Mouse (Mus musculus) CH12.LX (cell line): ENCODE results near the gene Sec14l1. TPM values are rescaled to one million over a fixed set of nuclear protein-coding genes. Genes with fewer than 3 reads are reported as not detected.

ENCODE experiments used
- DNase-seq: peaks from one replicate; pipeline ENCODE4 v3.0.0-alpha.2; 2013; ENCODE audit errors: extremely low read depth
- H3K27ac ChIP-seq: 2 replicates; pipeline ENCODE4 v1.5.1; 2012; ENCODE audit warnings: low read depth, mild to moderate bottlenecking, control low read depth, moderate library complexity; ENCODE audit not compliant: insufficient read depth
- H3K27me3 ChIP-seq: replicated peaks from 2 replicates; pipeline ENCODE3; 2012; ENCODE audit warnings: inconsistent platforms
- H3K36me3 ChIP-seq, 2 experiments: replicated peaks in 1 of 2; 2 replicates each; pipeline versions ENCODE3 to v1.6.1; 2012; ENCODE audit warnings: inconsistent platforms in 1 of 2, low read length in 1 of 2, mild to moderate bottlenecking in 1 of 2, mixed read lengths in 1 of 2, moderate library complexity in 1 of 2; ENCODE audit not compliant: control insufficient read depth in 1 of 2, insufficient read depth in 1 of 2
- H3K4me1 ChIP-seq, 2 experiments: 2 replicates each; pipeline ENCODE4 v1.6.1; 2012; ENCODE audit warnings: inconsistent platforms in 1 of 2, moderate library complexity in 1 of 2; ENCODE audit not compliant: insufficient read depth in 2 of 2, control insufficient read depth in 1 of 2
- H3K4me2 ChIP-seq: 2 replicates; pipeline ENCODE4 v1.6.1; 2012; ENCODE audit warnings: low read depth, mild to moderate bottlenecking, control low read depth; ENCODE audit not compliant: poor library complexity, insufficient read depth, severe bottlenecking
- H3K4me3 ChIP-seq, 3 experiments: fragments of 150-350 bp in 1 of 3; sonication (generic) in 1 of 3; replicated peaks in 1 of 3; 2 replicates each; pipeline versions ENCODE3 to v1.5.1; 2011 to 2012; ENCODE audit warnings: low read depth in 2 of 3, low read length in 2 of 3, mild to moderate bottlenecking in 2 of 3, moderate library complexity in 2 of 3, control low read depth in 1 of 3, improper control_type of control experiment in 1 of 3, inconsistent platforms in 1 of 3, mixed read lengths in 1 of 3; ENCODE audit not compliant: poor library complexity in 1 of 3
- H3K79me2 ChIP-seq: replicated peaks from 2 replicates; pipeline ENCODE4 v1.6.1; 2012; ENCODE audit warnings: mild to moderate bottlenecking, moderate library complexity; ENCODE audit not compliant: control insufficient read depth, poor library complexity, insufficient read depth, severe bottlenecking; ENCODE audit errors: extremely low read depth
- H3K9ac ChIP-seq: 2 replicates; pipeline ENCODE4 v1.6.1; 2012; ENCODE audit warnings: low read depth, mild to moderate bottlenecking, control low read depth, moderate library complexity; ENCODE audit not compliant: insufficient read depth
- H3K9me3 ChIP-seq: replicated peaks from 2 replicates; pipeline ENCODE3; 2012; ENCODE audit warnings: low read length, inconsistent platforms, mixed read lengths
- BHLHE40 ChIP-seq: IDR thresholded peaks from 2 replicates; pipeline ENCODE4 v1.6.1; 2011; ENCODE audit warnings: mild to moderate bottlenecking, low read depth, low read length, improper control_type of control experiment
- CTCF ChIP-seq, 2 experiments: IDR thresholded peaks in 1 of 2; conservative IDR thresholded peaks in 1 of 2; 2 replicates each; pipeline ENCODE4 v1.5.1; 2011 to 2012; ENCODE audit warnings: low read depth in 2 of 2, low read length in 2 of 2, improper control_type of control experiment in 1 of 2, inconsistent platforms in 1 of 2, mild to moderate bottlenecking in 1 of 2, moderate library complexity in 1 of 2
- E2F4 ChIP-seq: IDR thresholded peaks from 2 replicates; pipeline ENCODE4 v1.6.1; 2011; ENCODE audit warnings: low read depth, low read length, improper control_type of control experiment; ENCODE audit not compliant: insufficient replicate concordance
- ELF1 ChIP-seq: IDR thresholded peaks from 2 replicates; pipeline ENCODE4 v1.6.1; 2014; ENCODE audit warnings: low read depth, mild to moderate bottlenecking, inconsistent platforms, low read length, improper control_type of control experiment
- EP300 ChIP-seq: IDR thresholded peaks from 2 replicates; pipeline ENCODE4 v1.6.1; 2011; ENCODE audit warnings: low read length, improper control_type of control experiment
- HCFC1 ChIP-seq: IDR thresholded peaks from 2 replicates; pipeline ENCODE4 v1.6.1; 2012; ENCODE audit warnings: low read depth, mild to moderate bottlenecking, inconsistent platforms, low read length, improper control_type of control experiment
- IRF4 ChIP-seq: IDR thresholded peaks from 2 replicates; pipeline ENCODE4 v1.6.1; 2014; ENCODE audit warnings: low read depth, mild to moderate bottlenecking, inconsistent platforms, low read length, improper control_type of control experiment
- JUND ChIP-seq: conservative IDR thresholded peaks from 2 replicates; pipeline ENCODE4 v1.6.1; 2011; ENCODE audit warnings: low read depth, low read length, improper control_type of control experiment
- MAFK ChIP-seq: IDR thresholded peaks from 2 replicates; pipeline ENCODE4 v1.6.1; 2011; ENCODE audit warnings: low read length, improper control_type of control experiment; ENCODE audit not compliant: insufficient replicate concordance
- MAX ChIP-seq: IDR thresholded peaks from 2 replicates; pipeline ENCODE4 v1.6.1; 2011; ENCODE audit warnings: low read length, improper control_type of control experiment
- MAZ ChIP-seq: IDR thresholded peaks from 2 replicates; pipeline ENCODE4 v1.6.1; 2012; ENCODE audit warnings: low read depth, mild to moderate bottlenecking, inconsistent platforms, low read length, improper control_type of control experiment, moderate library complexity
- MXI1 ChIP-seq: IDR thresholded peaks from 2 replicates; pipeline ENCODE4 v1.6.1; 2011; ENCODE audit warnings: mild to moderate bottlenecking, low read depth, low read length, improper control_type of control experiment
- MYC ChIP-seq: IDR thresholded peaks from 2 replicates; pipeline ENCODE4 v1.6.1; 2011; ENCODE audit warnings: low read depth, mild to moderate bottlenecking, improper control_type of control experiment, low read length
- NRF1 ChIP-seq: IDR thresholded peaks from 2 replicates; pipeline ENCODE4 v1.6.1; 2014; ENCODE audit warnings: low read depth, mild to moderate bottlenecking, inconsistent platforms, low read length, improper control_type of control experiment, moderate library complexity
- PAX5 ChIP-seq: IDR thresholded peaks from 2 replicates; pipeline ENCODE4 v1.6.1; 2012; ENCODE audit warnings: low read length, inconsistent platforms, mixed read lengths
- RAD21 ChIP-seq: IDR thresholded peaks from 2 replicates; pipeline ENCODE4 v1.6.1; 2011; ENCODE audit warnings: low read depth, mild to moderate bottlenecking, low read length, improper control_type of control experiment, moderate library complexity
- RCOR1 ChIP-seq: conservative IDR thresholded peaks from 2 replicates; pipeline ENCODE4 v1.6.1; 2012; ENCODE audit warnings: low read depth, mild to moderate bottlenecking, inconsistent platforms, low read length, improper control_type of control experiment
- TBP ChIP-seq: conservative IDR thresholded peaks from 2 replicates; pipeline ENCODE4 v1.6.1; 2011; ENCODE audit warnings: low read depth, low read length, improper control_type of control experiment
- UBTF ChIP-seq: IDR thresholded peaks from 2 replicates; pipeline ENCODE4 v1.6.1; 2012; ENCODE audit warnings: low read depth, mild to moderate bottlenecking, inconsistent platforms, low read length, improper control_type of control experiment, moderate library complexity
- USF1 ChIP-seq: IDR thresholded peaks from 2 replicates; pipeline ENCODE4 v1.6.1; 2014; ENCODE audit warnings: low read depth, mild to moderate bottlenecking, inconsistent platforms, low read length, improper control_type of control experiment
- ZC3H11A ChIP-seq: IDR thresholded peaks from 2 replicates; pipeline ENCODE4 v1.6.1; 2012; ENCODE audit warnings: low read depth, mild to moderate bottlenecking, inconsistent platforms, low read length, improper control_type of control experiment
- ZMIZ1 ChIP-seq: IDR thresholded peaks from 2 replicates; pipeline ENCODE4 v1.6.1; 2012; ENCODE audit warnings: low read depth, mild to moderate bottlenecking, inconsistent platforms, low read length, improper control_type of control experiment
- ZNF384 ChIP-seq: IDR thresholded peaks from 2 replicates; pipeline ENCODE4 v1.6.1; 2012; ENCODE audit warnings: low read depth, low read length, improper control_type of control experiment, inconsistent platforms
- dilution Hi-C: fragments of 300-500 bp; cut with MboI; formaldehyde crosslinking; loops from 2 replicates; pipeline ENCODE4 v1.14.3; 2020; ENCODE audit warnings: low sequenced_read_pairs; ENCODE audit not compliant: extremely low pct_unique_long_range_greater_than_20kb, extremely low pct_ligation_motif_present
- in situ Hi-C: fragments of 300-500 bp; cut with MboI; formaldehyde crosslinking; loops from 3 replicates; pipeline ENCODE4 v1.14.3; 2019; ENCODE audit warnings: low sequenced_read_pairs, low pct_ligation_motif_present, low pct_unique_long_range_greater_than_20kb, mixed read lengths
- polyA plus RNA-seq: library from polyadenylated mRNA; unstranded; fragments of >175 nt; gene quantifications from 2 replicates; pipeline ENCODE4 v1.2.1, GENCODE M21; 2012; ENCODE audit warnings: low read depth; ENCODE audit not compliant: insufficient read length
- total RNA-seq, 2 experiments: library from RNA; depleted of rRNA; stranded (reverse); fragments of 300-350 nt in 1 of 2; fragments of >200 nt in 1 of 2; gene quantifications; 2 replicates each; pipeline ENCODE4 v1.2.3; 2012 to 2014

Sec14l1 gene
- total and polyA plus RNA-seq, 3 experiments = 18.5 to 28.2 (median 21.5) TPM

DNA sequence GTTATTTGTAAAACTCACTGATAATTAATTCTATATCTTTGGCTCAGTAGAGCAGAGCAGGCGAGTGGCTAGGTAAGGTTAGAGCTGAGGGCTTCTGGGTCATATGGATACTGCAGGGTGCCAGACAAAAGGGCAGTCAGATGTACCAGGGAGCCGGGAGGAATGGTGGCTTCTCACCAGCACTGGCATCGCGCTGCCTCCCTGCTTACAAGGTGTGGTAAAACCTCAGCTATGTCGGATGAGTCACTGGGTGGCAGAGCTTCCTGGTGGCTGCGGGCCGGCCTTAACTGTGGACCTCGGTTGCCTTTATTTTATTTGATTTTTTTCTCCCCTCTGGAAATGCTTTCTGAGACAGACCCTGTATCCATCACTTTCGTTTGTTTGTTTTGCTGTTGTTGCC is 90.5 kb downstream of the Sec14l1 start:
- TF ChIP-seq RCOR1 = no peak
- TF ChIP-seq EP300 = no peak
- TF ChIP-seq ZNF384 = no peak
- TF ChIP-seq IRF4 = no peak
- TF ChIP-seq TBP = no peak
- TF ChIP-seq MAFK = no peak
- TF ChIP-seq ZMIZ1 = no peak
- TF ChIP-seq MAZ = no peak
- no peak for TF ChIP-seq MYC
- TF ChIP-seq ZC3H11A = no peak
- no peak for TF ChIP-seq RAD21
- TF ChIP-seq MAX = no peak
- no peak for TF ChIP-seq HCFC1
- TF ChIP-seq PAX5 = no peak
- TF ChIP-seq MXI1 = no peak
- TF ChIP-seq USF1 = no peak
- no peak for TF ChIP-seq CTCF (conservative IDR thresholded peaks at IDR 0.05 in 1 of 2, IDR thresholded peaks at IDR 0.05 in 1 of 2; ENCODE audit: low read depth in 2 of 2, low read length in 2 of 2)
- H3K79me2 ChIP-seq = no peaks in the 10 kb centered on the region
- dilution Hi-C loops (no loop called here), in situ Hi-C loops (no loop called here)
- no peak overlapping the region for H3K27ac ChIP-seq
- peaks cover 69% of the 10 kb centered on the region for H3K27me3 ChIP-seq
- no peak overlapping the region for H3K4me2 ChIP-seq
- peaks cover 11% of the 10 kb centered on the region for H3K9me3 ChIP-seq
- no peak overlapping the region for H3K4me3 ChIP-seq
- H3K4me1 ChIP-seq = peaks cover 0 to 4% of the 10 kb centered on the region in 2 experiments; a peak in 1 of 4 replicates
- DNase-seq = no peak
- H3K9ac ChIP-seq = no peak overlapping the region
- no peaks in the 10 kb centered on the region for H3K36me3 ChIP-seq

DNA sequence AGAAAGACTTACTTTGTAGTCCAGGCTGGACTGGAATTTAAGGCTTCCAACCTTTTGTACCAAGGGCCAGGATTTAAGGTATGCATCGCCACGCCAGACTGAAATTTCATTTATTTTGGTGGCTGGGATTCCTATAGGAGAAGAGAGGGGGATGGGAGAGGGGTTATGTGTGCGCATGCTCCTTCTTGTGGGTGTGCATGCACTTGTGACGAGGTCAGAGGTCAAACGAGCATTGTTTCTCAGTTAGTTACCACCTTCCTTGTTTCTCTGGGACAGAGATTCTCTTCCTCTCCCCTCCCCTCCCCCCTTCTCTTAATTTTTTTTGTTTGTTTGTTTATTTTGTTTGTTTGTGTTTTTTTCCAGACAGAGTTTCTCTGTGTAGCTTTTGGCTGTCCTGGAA is 92.5 kb downstream of the Sec14l1 start:
- peaks cover 11% of the 10 kb centered on the region for H3K9me3 ChIP-seq
- H3K4me3 ChIP-seq = no peak overlapping the region
- H3K9ac ChIP-seq = no peak overlapping the region
- no peak for TF ChIP-seq UBTF
- no peak for TF ChIP-seq RCOR1
- no peak for TF ChIP-seq IRF4
- no peak for TF ChIP-seq CTCF (conservative IDR thresholded peaks at IDR 0.05 in 1 of 2, IDR thresholded peaks at IDR 0.05 in 1 of 2; ENCODE audit: low read depth in 2 of 2, low read length in 2 of 2)
- no peak for TF ChIP-seq ELF1
- no peak for TF ChIP-seq BHLHE40
- no peak for TF ChIP-seq JUND
- TF ChIP-seq TBP = no peak
- no peak for TF ChIP-seq MXI1
- TF ChIP-seq MAX = no peak
- TF ChIP-seq HCFC1 = no peak
- no peak for TF ChIP-seq E2F4
- TF ChIP-seq MAZ = no peak
- no peak for TF ChIP-seq NRF1
- H3K4me2 ChIP-seq = no peak overlapping the region
- H3K36me3 ChIP-seq = no peaks in the 10 kb centered on the region
- peaks cover 57% of the 10 kb centered on the region for H3K27me3 ChIP-seq
- H3K27ac ChIP-seq = no peak overlapping the region
- in situ Hi-C loops = no loop called here
- dilution Hi-C loops = no loop called here
- no peak for DNase-seq
- H3K79me2 ChIP-seq = no peaks in the 10 kb centered on the region
- peaks cover 3 to 11% of the 10 kb centered on the region in 2 experiments; a peak in 3 of 4 replicates for H3K4me1 ChIP-seq
